Mouse (Mus musculus) CH12.LX (cell line): ENCODE measurements around the gene Wipf1.

Source experiments
- ELF1 ChIP-seq: IDR thresholded peaks from 2 replicates; pipeline ENCODE4 v1.6.1; 2014; ENCODE audit warnings: low read depth, mild to moderate bottlenecking, inconsistent platforms, low read length, improper control_type of control experiment
- HCFC1 ChIP-seq: IDR thresholded peaks from 2 replicates; pipeline ENCODE4 v1.6.1; 2012; ENCODE audit warnings: low read depth, mild to moderate bottlenecking, inconsistent platforms, low read length, improper control_type of control experiment
- POLR2A ChIP-seq: IDR thresholded peaks from 2 replicates; pipeline ENCODE4 v1.6.1; 2011; ENCODE audit warnings: low read depth, mild to moderate bottlenecking, improper control_type of control experiment, low read length

GRCm38 (mm10) chr2:73513204-73513749 lies 16.3 kb downstream of the Wipf1 start:
- TF ChIP-seq HCFC1 (no peak), ELF1 (no peak), POLR2A (no peak)
